Mouse (Mus musculus): ENCODE results near the gene Rsph6a.

The Rsph6a gene

GRCm38 (mm10) chr7:19083096-19083495 lies 28.6 kb downstream of the Rsph6a start:
- no peak for DNase-seq

- no peak for DNase-seq
Observed at GRCm38 (mm10) chr7:19083701-19084100, 29.2 kb downstream of the Rsph6a start, which contains the start of gene Dmpk. TSS of gene Dmpk (plus strand) at chr7:19083849.

- no peak for DNase-seq
Observed at GRCm38 (mm10) chr7:19084277-19084771, 29.8 kb downstream of the Rsph6a start.

GRCm38 (mm10) chr7:19084921-19085473 lies 30.5 kb downstream of the Rsph6a start:
- DNase-seq: no peak

GRCm38 (mm10) chr7:19085495-19085894 lies 31.0 kb downstream of the Rsph6a start:
- DNase-seq: no peak

- no peak for DNase-seq
Observed at GRCm38 (mm10) chr7:19086042-19086441, 31.6 kb downstream of the Rsph6a start.

GRCm38 (mm10) chr7:19086760-19087159 lies 32.3 kb downstream of the Rsph6a start:
- no peak for DNase-seq

GRCm38 (mm10) chr7:19088813-19089212 lies 34.3 kb downstream of the Rsph6a start:
- DNase-seq: no peak

- DNase-seq: no peak
Observed at GRCm38 (mm10) chr7:19091913-19092312, 37.4 kb downstream of the Rsph6a start.

- no peak for DNase-seq
Observed at GRCm38 (mm10) chr7:19092381-19093173, 38.1 kb downstream of the Rsph6a start.

- no peak for DNase-seq
Observed at GRCm38 (mm10) chr7:19093174-19093521, 38.7 kb downstream of the Rsph6a start.

- DNase-seq: peak; percentile 55
Observed at GRCm38 (mm10) chr7:19093537-19094385, 39.3 kb downstream of the Rsph6a start.

GRCm38 (mm10) chr7:19094471-19094825 lies 40.0 kb downstream of the Rsph6a start, which contains the start of gene Six5:
TSS of gene Six5 (plus strand) at chr7:19094594.
- no peak for DNase-seq

- DNase-seq: no peak
Observed at GRCm38 (mm10) chr7:19094826-19095750, 40.6 kb downstream of the Rsph6a start.

GRCm38 (mm10) chr7:19095751-19096110 lies 41.2 kb downstream of the Rsph6a start:
- no peak for DNase-seq

GRCm38 (mm10) chr7:19096421-19096976 lies 42.0 kb downstream of the Rsph6a start:
- DNase-seq: no peak

GRCm38 (mm10) chr7:19097217-19097616 lies 42.7 kb downstream of the Rsph6a start:
- no peak for DNase-seq

GRCm38 (mm10) chr7:19097863-19098262 lies 43.4 kb downstream of the Rsph6a start:
- no peak for DNase-seq

GRCm38 (mm10) chr7:19098811-19099210 lies 44.3 kb downstream of the Rsph6a start:
- no peak for DNase-seq

- no peak for DNase-seq
Observed at GRCm38 (mm10) chr7:19100290-19100689, 45.8 kb downstream of the Rsph6a start.

GRCm38 (mm10) chr7:19103741-19104140 lies 49.3 kb downstream of the Rsph6a start:
- DNase-seq: no peak

GRCm38 (mm10) chr7:19104486-19104885 lies 50.0 kb downstream of the Rsph6a start:
- DNase-seq: no peak
